12 mouse cellular contexts compared by ENCODE assay signal in the genomic region with DNA sequence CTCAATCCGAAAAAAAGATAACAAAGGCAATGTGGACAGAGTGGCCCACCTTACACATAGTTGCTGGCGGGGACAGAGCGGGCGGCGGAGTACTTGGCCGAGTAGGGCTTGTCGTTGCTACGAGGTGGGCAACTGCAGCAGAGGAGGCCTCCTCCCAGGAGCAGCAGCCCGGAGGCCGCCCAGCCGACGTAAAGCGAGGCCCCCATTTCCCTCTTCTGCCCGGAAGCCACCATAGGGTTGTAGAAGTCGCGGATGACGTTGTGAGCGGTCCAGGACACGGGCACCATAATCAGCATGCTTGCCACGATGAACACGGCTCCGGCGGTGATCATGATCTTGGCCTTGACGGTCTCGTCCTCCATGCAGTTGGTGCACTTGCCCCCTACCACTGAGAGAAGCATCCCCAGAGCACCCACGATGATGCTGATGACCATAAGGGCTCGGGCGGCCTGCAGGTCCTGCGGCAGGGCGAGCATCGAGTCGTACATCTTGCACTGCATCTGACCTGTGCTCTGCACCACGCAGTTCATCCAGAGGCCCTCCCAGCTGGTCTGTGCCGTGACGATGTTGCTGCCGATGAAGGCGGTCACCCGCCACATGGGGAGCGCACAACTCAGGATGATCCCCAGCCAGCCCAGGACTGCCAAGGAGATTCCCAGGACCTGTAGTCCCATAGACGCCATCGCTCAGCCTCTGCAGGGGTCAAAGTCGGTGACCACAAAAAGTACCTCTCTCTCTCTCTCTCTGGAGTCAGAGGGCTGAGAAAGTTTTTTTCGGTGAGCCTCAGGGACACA. TPM values are rescaled to one million over a fixed set of nuclear protein-coding genes. Genes with fewer than 3 reads are reported as not detected.
DNase-seq lines count a peak whose midpoint lies in the region; ATAC-seq lines count a peak whose summit lies in the region.
"Had no signal": no experiment of that assay in that cellular context is flagged by ENCODE, and none has a peak within 500 bp of the region (broad histone marks: within the 10 kb centered on the region; RNA-seq: fewer than 3 reads in every experiment).

No protein-coding gene starts in this region.

- H3K27me3 ChIP-seq in heart, embryonic 10.5 days (ENCODE audit: insufficient read depth, poor library complexity, severe bottlenecking) = peaks cover 46% of the 10 kb centered on the region
- peaks cover 18% of the 10 kb centered on the region for H3K27me3 ChIP-seq in lung, embryonic 15.5 days
- peaks cover 30% of the 10 kb centered on the region for H3K27me3 ChIP-seq in embryonic facial prominence, embryonic 11.5 days (ENCODE audit: control insufficient read depth, insufficient read depth, low read length)
- H3K27me3 ChIP-seq in liver, embryonic 13.5 days = peaks cover 20% of the 10 kb centered on the region

- H3K36me3 ChIP-seq in heart, embryonic 10.5 days = no peaks in the 10 kb centered on the region
- H3K36me3 ChIP-seq in lung, embryonic 15.5 days = no peaks in the 10 kb centered on the region
- H3K36me3 ChIP-seq in embryonic facial prominence, embryonic 11.5 days (replicated peaks; ENCODE audit: control insufficient read depth, insufficient read depth, low read depth, low read length) = no peaks in the 10 kb centered on the region
- no peaks in the 10 kb centered on the region for H3K36me3 ChIP-seq in liver, embryonic 13.5 days

- H3K4me1 ChIP-seq in heart, embryonic 10.5 days = peaks cover 41% of the 10 kb centered on the region
- H3K4me1 ChIP-seq in lung, embryonic 15.5 days = peaks cover 25% of the 10 kb centered on the region
- peaks cover 2% of the 10 kb centered on the region; the same call in 1 of the 2 replicates for H3K4me1 ChIP-seq in embryonic facial prominence, embryonic 11.5 days (ENCODE audit: control insufficient read depth, insufficient read depth, low read length)
- H3K4me1 ChIP-seq in liver, embryonic 13.5 days (replicated peaks) = peaks cover 36% of the 10 kb centered on the region

- 21% methylated on average over 43 of the region's 43 CpGs for WGBS in heart, embryonic 10.5 days
- 17% methylated on average over 43 of the region's 43 CpGs for WGBS in lung, embryonic 15.5 days
- 12% methylated on average over 43 of the region's 43 CpGs for WGBS in embryonic facial prominence, embryonic 11.5 days
- WGBS in liver, embryonic 13.5 days (ENCODE audit: insufficient replicate concordance) = 45% methylated on average over 43 of the region's 43 CpGs

- H3K9ac ChIP-seq in lung, embryonic 15.5 days = peak overlapping the region; percentile 53
- H3K9ac ChIP-seq in embryonic facial prominence, embryonic 11.5 days (replicated peaks; ENCODE audit: low read length) = peak overlapping the region; percentile 37
- H3K9ac ChIP-seq in liver, embryonic 13.5 days = no peak overlapping the region

- DNase-seq in heart, embryonic 10.5 days (ENCODE audit: low spot score) = no peak
- DNase-seq in heart, adult 11 months = no peak
- no peak for DNase-seq in lung, postnatal 4 days
- no peak for DNase-seq in embryonic facial prominence, embryonic 11.5 days (ENCODE audit: low spot score)
- DNase-seq in liver, embryonic 13.5 days = no peak
- no peak for DNase-seq in left cerebral cortex, adult 11 months (ENCODE audit: low spot score)
- DNase-seq: cerebellum, adult 9-10 months had no signal

- ATAC-seq in lung, embryonic 15.5 days (ENCODE audit: borderline replicate concordance, extremely low read depth, low FRiP score, low TSS enrichment) = no peak
- ATAC-seq in embryonic facial prominence, embryonic 11.5 days (replicated peaks; ENCODE audit: insufficient number of reproducible peaks, low FRiP score, low TSS enrichment, low read depth) = no peak
- 0 out of 2 replicates have a peak, but pooled peaks have one; percentile 8 for ATAC-seq in liver, embryonic 13.5 days (ENCODE audit: low read depth)
- no peak for ATAC-seq in megakaryocyte, adult 5-6 weeks (ENCODE audit: poor library complexity, severe bottlenecking)

- peak overlapping the region; percentile 68 for H3K27ac ChIP-seq in heart, embryonic 10.5 days
- H3K27ac ChIP-seq in lung, embryonic 15.5 days = peak overlapping the region; percentile 92
- H3K27ac ChIP-seq in embryonic facial prominence, embryonic 11.5 days (replicated peaks; ENCODE audit: low read depth, low read length) = peak overlapping the region; percentile 59
- H3K27ac ChIP-seq in liver, embryonic 13.5 days = no peak overlapping the region

- no peaks in the 10 kb centered on the region for H3K9me3 ChIP-seq in heart, embryonic 10.5 days
- H3K9me3 ChIP-seq in lung, embryonic 15.5 days = no peaks in the 10 kb centered on the region
- H3K9me3 ChIP-seq in embryonic facial prominence, embryonic 11.5 days (replicated peaks; ENCODE audit: control insufficient read depth, low read length) = no peaks in the 10 kb centered on the region
- H3K9me3 ChIP-seq in liver, embryonic 13.5 days (replicated peaks) = no peaks in the 10 kb centered on the region

- peak overlapping the region; percentile 48 for H3K4me3 ChIP-seq in heart, embryonic 10.5 days
- peak overlapping the region; percentile 48 for H3K4me3 ChIP-seq in lung, embryonic 15.5 days
- peak overlapping the region; percentile 22 for H3K4me3 ChIP-seq in embryonic facial prominence, embryonic 11.5 days (ENCODE audit: low read depth, low read length)
- H3K4me3 ChIP-seq in liver, embryonic 13.5 days (replicated peaks) = no peak overlapping the region

- peak overlapping the region; percentile 51 for H3K4me2 ChIP-seq in lung, embryonic 15.5 days
- H3K4me2 ChIP-seq in embryonic facial prominence, embryonic 11.5 days (ENCODE audit: low read depth, low read length) = peak overlapping the region; percentile 15; the same call in 1 of the 2 replicates
- no peak overlapping the region for H3K4me2 ChIP-seq in liver, embryonic 13.5 days

RNA-seq across cellular contexts. Expression of gene Cldn4, which starts 0.5 kb away (rescaled TPM):
- 2.8 and 6.9 TPM in 2 replicates for polyA plus RNA-seq in heart, embryonic 10.5 days (2016; fragmentation: Nextera tagmentation; extraction: Ambion mirVana)
- polyA plus RNA-seq in lung, embryonic 15.5 days (2015; fragmentation: Nextera tagmentation; extraction: Ambion mirVana) = 31.7 and 34.3 TPM in 2 replicates
- 16.9 and 20.5 TPM in 2 replicates for polyA plus RNA-seq in embryonic facial prominence, embryonic 11.5 days (2014; fragmentation: Nextera tagmentation; extraction: Ambion mirVana)
- 0.15 and 0.32 TPM in 2 replicates for polyA plus RNA-seq in liver, embryonic 13.5 days (2015; fragmentation: Nextera tagmentation; extraction: Ambion mirVana)
- not detected in 2 replicates for total RNA-seq in megakaryocyte, adult 5-6 weeks (2015)
- not detected in 2 replicates for total RNA-seq in megakaryocyte, adult 5-6 weeks (2017)
- total RNA-seq: gastrocnemius, adult 18-20 months; megakaryocyte-erythroid progenitor cell, adult 5-6 weeks had no signal

RNA-seq across cellular contexts. Expression of gene Mettl27, which starts 14.1 kb away (rescaled TPM):
- 8.8 and 12.1 TPM in 2 replicates for polyA plus RNA-seq in heart, embryonic 10.5 days (2016; fragmentation: Nextera tagmentation; extraction: Ambion mirVana)
- 24.7 TPM in 2 replicates for polyA plus RNA-seq in lung, embryonic 15.5 days (2015; fragmentation: Nextera tagmentation; extraction: Ambion mirVana)
- polyA plus RNA-seq in embryonic facial prominence, embryonic 11.5 days (2014; fragmentation: Nextera tagmentation; extraction: Ambion mirVana) = 9.7 and 15.2 TPM in 2 replicates
- polyA plus RNA-seq in liver, embryonic 13.5 days (2015; fragmentation: Nextera tagmentation; extraction: Ambion mirVana) = 10.6 and 12.2 TPM in 2 replicates
- total RNA-seq in megakaryocyte, adult 5-6 weeks (2015) = 0.46 and 3.0 TPM in 2 replicates
- total RNA-seq in megakaryocyte, adult 5-6 weeks (2017) = 0.89 and 1.3 TPM in 2 replicates

RNA-seq across cellular contexts. Expression of gene Cldn13, which starts 30.9 kb away (rescaled TPM):
- 6.1 and 8.5 TPM in 2 replicates for polyA plus RNA-seq in heart, embryonic 10.5 days (2016; fragmentation: Nextera tagmentation; extraction: Ambion mirVana)
- polyA plus RNA-seq in lung, embryonic 15.5 days (2015; fragmentation: Nextera tagmentation; extraction: Ambion mirVana) = 0.65 and 1.6 TPM in 2 replicates
- 3.5 and 3.6 TPM in 2 replicates for polyA plus RNA-seq in embryonic facial prominence, embryonic 11.5 days (2014; fragmentation: Nextera tagmentation; extraction: Ambion mirVana)
- 246 and 259 TPM in 2 replicates for polyA plus RNA-seq in liver, embryonic 13.5 days (2015; fragmentation: Nextera tagmentation; extraction: Ambion mirVana)
- 7.8 and 8.2 TPM in 2 replicates for total RNA-seq in megakaryocyte, adult 5-6 weeks (2015)
- total RNA-seq in megakaryocyte, adult 5-6 weeks (2017) = 2.9 and 7.7 TPM in 2 replicates
- total RNA-seq: gastrocnemius, adult 18-20 months had no signal
- polyA plus RNA-seq: C2C12 had no signal

RNA-seq across cellular contexts. Expression of gene Tmem270, which starts 39.7 kb away (rescaled TPM):
- polyA plus RNA-seq in heart, embryonic 10.5 days (2016; fragmentation: Nextera tagmentation; extraction: Ambion mirVana) = not detected in 2 replicates
- not detected in 2 replicates for polyA plus RNA-seq in lung, embryonic 15.5 days (2015; fragmentation: Nextera tagmentation; extraction: Ambion mirVana)
- not detected in 2 replicates for polyA plus RNA-seq in embryonic facial prominence, embryonic 11.5 days (2014; fragmentation: Nextera tagmentation; extraction: Ambion mirVana)
- polyA plus RNA-seq in liver, embryonic 13.5 days (2015; fragmentation: Nextera tagmentation; extraction: Ambion mirVana) = not detected in 2 replicates
- not detected in 2 replicates for total RNA-seq in megakaryocyte, adult 5-6 weeks (2015)
- not detected in 2 replicates for total RNA-seq in megakaryocyte, adult 5-6 weeks (2017)
- total RNA-seq: gastrocnemius, adult 18-20 months; megakaryocyte-erythroid progenitor cell, adult 5-6 weeks had no signal
- polyA plus RNA-seq: C2C12 had no signal

RNA-seq across cellular contexts. Expression of gene Cldn3, which starts 39.8 kb away (rescaled TPM):
- 2.7 and 10.2 TPM in 2 replicates for polyA plus RNA-seq in heart, embryonic 10.5 days (2016; fragmentation: Nextera tagmentation; extraction: Ambion mirVana)
- polyA plus RNA-seq in lung, embryonic 15.5 days (2015; fragmentation: Nextera tagmentation; extraction: Ambion mirVana) = 241 and 259 TPM in 2 replicates
- 7.6 and 11.3 TPM in 2 replicates for polyA plus RNA-seq in embryonic facial prominence, embryonic 11.5 days (2014; fragmentation: Nextera tagmentation; extraction: Ambion mirVana)
- polyA plus RNA-seq in liver, embryonic 13.5 days (2015; fragmentation: Nextera tagmentation; extraction: Ambion mirVana) = 0.38 and 0.74 TPM in 2 replicates
- not detected in 2 replicates for total RNA-seq in megakaryocyte, adult 5-6 weeks (2015)
- not detected in 2 replicates for total RNA-seq in megakaryocyte, adult 5-6 weeks (2017)
- total RNA-seq: megakaryocyte-erythroid progenitor cell, adult 5-6 weeks had no signal
- polyA plus RNA-seq: C2C12 had no signal

Comparison
In these comparisons a context has a peak if more than half of its experiments do, and no peak if none do; other contexts are left out.
1. RNA of gene Cldn13, which starts 30.9 kb away (polyA plus RNA-seq): 246 to 259 TPM in liver, embryonic 13.5 days; 6.1 to 8.5 TPM in heart, embryonic 10.5 days, 3.5 to 3.6 TPM in embryonic facial prominence, embryonic 11.5 days and 0.65 to 1.6 TPM in lung, embryonic 15.5 days; every median in the first group is over 10 times any median in the second.